Mouse (Mus musculus) urinary bladder, adult 2 months (tissue): ENCODE data around the gene Stfa1. TPM values are rescaled to one million over a fixed set of nuclear protein-coding genes. Genes with fewer than 3 reads are reported as not detected.
"Not testable (repeated sequence)": the region's sequence is repeated elsewhere in the genome, so short reads cannot be mapped to it uniquely, and the experiment has no call there.

Experiments used
- DNase-seq: peaks from one replicate; pipeline ENCODE4 v3.0.0; 2022; ENCODE audit warnings: low spot score
- polyA plus RNA-seq: library from polyadenylated mRNA; depleted of rRNA; stranded (reverse); fragments of >200 nt; gene quantifications from 2 replicates; pipeline ENCODE4 v1.2.3, GENCODE M21; 2012; rRNA removed

Gene Stfa1
- polyA plus RNA-seq, result not detected in 2 replicates

DNA sequence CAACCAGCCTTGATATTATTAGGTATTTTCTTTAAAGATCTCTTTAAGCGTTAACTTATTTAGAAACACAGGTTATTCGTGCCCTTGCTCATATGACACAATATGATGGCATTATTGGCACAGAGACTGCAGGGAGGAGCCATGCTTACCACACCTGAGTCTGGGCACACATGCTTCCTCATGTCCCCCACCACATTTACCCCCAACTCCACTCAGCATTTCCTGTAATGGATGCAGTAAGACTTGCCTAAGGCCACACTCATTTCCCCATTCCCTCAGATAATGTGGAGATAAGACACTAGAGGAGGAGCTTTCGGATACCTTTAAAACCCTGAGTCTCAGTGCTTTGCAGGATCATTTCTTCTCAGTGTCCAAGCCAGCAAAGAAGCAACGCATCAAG lies at the start of gene Stfa1:
Gene Stfa1 (plus strand): TSS at position 156 of the 400 bp plus-strand sequence.
- DNase-seq, result not testable (repeated sequence)

DNA sequence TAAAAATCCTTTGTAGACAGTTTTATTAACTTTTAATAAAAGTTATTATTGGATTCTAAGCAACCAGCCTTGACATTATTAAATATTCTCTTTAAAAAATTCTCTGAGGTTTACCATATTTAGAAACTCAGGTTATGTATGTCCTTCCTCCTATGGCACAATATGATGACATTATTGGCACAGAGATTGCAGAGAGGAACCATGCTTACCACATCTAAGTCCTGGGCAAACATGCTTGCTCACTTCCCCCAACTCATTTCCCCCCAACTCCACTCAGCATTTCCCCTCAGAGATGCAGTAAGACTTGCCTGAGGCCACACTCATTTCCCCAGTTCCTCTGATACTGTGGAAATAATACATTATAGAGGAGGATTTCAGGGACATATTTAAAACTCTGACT lies 16.2 kb upstream of the Stfa1 start:
- DNase-seq, result not testable (repeated sequence)

DNA sequence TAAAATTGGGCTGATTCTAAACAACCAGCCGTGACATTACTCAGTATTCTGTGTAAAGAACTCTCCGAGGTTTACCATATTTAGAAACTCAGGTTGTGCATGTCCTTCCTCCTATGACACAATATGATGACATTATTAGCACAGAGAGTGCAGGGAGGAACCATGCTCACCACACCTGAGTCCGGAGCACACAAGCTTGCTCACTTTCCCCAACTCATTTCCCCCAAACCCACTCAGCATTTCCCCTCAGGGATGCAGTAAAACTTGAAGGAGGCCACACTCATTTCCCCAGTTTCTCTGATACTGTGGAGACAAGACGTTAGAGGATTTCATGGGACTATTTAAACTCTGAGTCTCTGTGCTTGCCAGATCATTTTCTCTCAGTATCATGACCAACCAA lies 12.4 kb downstream of the Stfa1 start:
- DNase-seq, result no peak

DNA sequence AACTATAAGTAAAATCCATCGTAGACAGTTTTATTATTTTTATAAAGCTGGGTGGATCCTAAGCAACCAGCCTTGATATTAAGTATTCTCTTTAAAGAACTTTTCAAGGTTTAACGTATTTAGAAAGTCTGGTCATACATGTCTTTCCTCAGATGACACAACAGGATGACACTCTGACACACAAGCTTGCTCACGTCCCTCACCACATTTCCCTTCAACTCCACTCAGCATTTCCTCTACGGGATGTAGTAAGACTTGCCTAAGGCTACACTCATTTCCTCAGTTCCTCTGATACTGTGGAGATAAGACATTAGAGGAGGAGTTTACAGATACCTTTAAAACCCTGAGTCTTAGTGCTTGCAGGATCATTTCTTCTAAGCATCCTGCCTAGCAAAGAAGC lies 30.9 kb downstream of the Stfa1 start:
- no peak for DNase-seq

DNA sequence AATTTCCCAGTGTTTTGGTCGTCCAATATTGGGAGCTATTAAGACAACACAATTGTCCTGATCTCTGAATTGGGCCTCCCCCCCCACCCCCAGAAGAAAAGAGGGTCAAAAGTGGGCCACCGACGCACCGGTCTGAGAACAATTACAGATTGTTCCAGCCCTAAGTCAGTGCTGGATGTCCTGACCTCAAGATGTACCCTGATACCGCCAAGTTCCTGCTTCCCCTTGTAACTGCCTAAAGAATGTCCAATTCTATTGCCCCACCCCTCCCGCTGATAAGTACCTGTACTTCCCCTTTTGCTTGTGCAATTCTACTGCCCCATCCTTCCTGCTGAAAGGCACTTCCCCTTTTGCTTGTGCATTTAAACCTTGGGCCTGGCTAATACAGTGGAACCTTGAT lies 39.4 kb downstream of the Stfa1 start:
- not testable (repeated sequence) for DNase-seq

DNA sequence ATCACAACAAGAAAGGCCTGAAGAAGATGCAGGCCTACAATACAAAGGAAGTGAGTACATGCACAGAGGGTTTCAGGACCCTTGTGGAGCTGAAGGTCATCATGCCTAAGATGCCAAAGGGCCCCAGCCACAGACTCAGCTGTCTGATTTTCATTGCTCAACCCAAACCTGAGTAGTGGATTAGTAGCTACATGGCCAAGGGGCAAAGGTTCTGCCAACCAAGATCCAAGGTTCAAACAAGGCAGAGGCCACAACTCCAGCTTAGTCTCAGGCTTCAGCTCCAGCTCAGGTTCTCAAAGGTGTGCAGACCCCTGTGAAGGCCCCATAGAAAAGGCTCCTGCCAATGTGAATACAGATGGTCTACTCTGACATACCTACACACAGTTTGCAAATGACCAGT lies 42.5 kb downstream of the Stfa1 start:
- DNase-seq, result no peak

DNA sequence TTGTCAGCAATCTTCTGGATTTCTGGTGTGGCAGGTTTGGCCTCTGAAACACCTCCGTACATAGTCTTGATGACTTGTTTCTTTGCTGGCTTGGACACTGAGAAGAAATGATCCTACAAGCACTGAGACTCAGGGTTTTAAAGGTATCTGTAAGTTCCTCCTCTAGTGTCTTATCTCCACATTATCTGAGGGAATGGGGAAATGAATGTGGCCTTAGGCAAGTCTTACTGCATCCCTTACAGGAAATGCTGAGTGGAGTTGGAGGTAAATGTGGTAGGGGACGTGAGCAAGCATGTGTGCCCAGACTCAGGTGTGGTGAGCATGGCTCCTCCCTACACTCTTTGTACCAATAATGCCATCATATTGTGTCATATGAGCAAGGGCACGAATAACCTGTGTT lies 57.5 kb downstream of the Stfa1 start, which contains the start of gene BC117090:
Gene BC117090 (minus strand): TSS at position 101 of the 400 bp plus-strand sequence.
- no peak for DNase-seq

Other genes starting within 250 kb of the Stfa1 start
- gene Wdr5b, start 235.8 kb upstream of the Stfa1 start, polyA plus RNA-seq, result 6.3 and 6.6 TPM in 2 replicates
- gene Fam162a, start 205.4 kb upstream of the Stfa1 start, polyA plus RNA-seq, result 192 and 236 TPM in 2 replicates
- gene Ccdc58, start 205.3 kb upstream of the Stfa1 start, polyA plus RNA-seq, result 30.9 and 44.8 TPM in 2 replicates
- 0.03 and 0.09 TPM in 2 replicates for gene Csta1, start 145.7 kb upstream of the Stfa1 start, polyA plus RNA-seq
- gene Stfa2l1, start 120.1 kb upstream of the Stfa1 start, polyA plus RNA-seq, result not detected in 2 replicates
- gene Gm5483, start 92.7 kb upstream of the Stfa1 start, polyA plus RNA-seq, result not detected in 2 replicates
- gene Gm5416, start 66.5 kb upstream of the Stfa1 start, polyA plus RNA-seq, result not detected in 2 replicates
- gene 2010005H15Rik, start 55.5 kb upstream of the Stfa1 start, polyA plus RNA-seq, result 0.15 TPM in 1 of 2 replicates, not detected in the other
- not detected in 2 replicates for gene BC117090, start 57.4 kb downstream of the Stfa1 start, polyA plus RNA-seq
- not detected in 2 replicates for gene BC100530, start 90.8 kb downstream of the Stfa1 start, polyA plus RNA-seq
- gene Stfa2, start 131.5 kb downstream of the Stfa1 start, polyA plus RNA-seq, result not detected in 2 replicates
- 0.23 TPM in 1 of 2 replicates, not detected in the other for gene Stfa3, start 178.4 kb downstream of the Stfa1 start, polyA plus RNA-seq